Mouse (Mus musculus) bone marrow macrophage, adult 2 months (primary cell): Measurements from ENCODE around the gene Prlr.

Experiments used
- CTCF ChIP-seq: IDR thresholded peaks from 2 replicates; pipeline ENCODE4 v1.5.1; 2012; ENCODE audit warnings: low read depth, mild to moderate bottlenecking, low read length, moderate library complexity
- POLR2A ChIP-seq: IDR thresholded peaks from 2 replicates; pipeline ENCODE4 v1.6.1; 2012; ENCODE audit warnings: mild to moderate bottlenecking, low read depth, low read length, borderline replicate concordance

- TF ChIP-seq POLR2A (no peak), CTCF (no peak)
These were observed 119.5 kb downstream of the Prlr start for GRCm38 (mm10) chr15:10296570-10296969.
